Mouse (Mus musculus) testis, adult 2 months (tissue): Measurements from ENCODE around the gene Sort1.

ENCODE experiments used
- CTCF ChIP-seq: fragments of 200-500 bp; IDR thresholded peaks from 2 replicates; pipeline ENCODE4 v1.5.1; 2012; ENCODE audit warnings: low read depth, mild to moderate bottlenecking, inconsistent platforms, low read length, moderate library complexity; ENCODE audit not compliant: control insufficient read depth, insufficient read depth, insufficient replicate concordance
- POLR2A ChIP-seq: fragments of 200-500 bp; IDR thresholded peaks from 2 replicates; pipeline ENCODE4 v1.6.1; 2012; ENCODE audit warnings: low read depth, mild to moderate bottlenecking, inconsistent platforms, low read length, moderate library complexity; ENCODE audit not compliant: control insufficient read depth

GRCm38 (mm10) chr3:108306387-108306786 lies 22.5 kb downstream of the Sort1 start:
- TF ChIP-seq CTCF (no peak), POLR2A (no peak)
